Mouse (Mus musculus) retina, embryonic 14.5 days (tissue): ENCODE results near the gene Gpc5.

Source experiments
- DNase-seq: peaks from one replicate; pipeline ENCODE4 v3.0.0-alpha.2; 2015; ENCODE audit warnings: low spot score

The Gpc5 gene

DNA sequence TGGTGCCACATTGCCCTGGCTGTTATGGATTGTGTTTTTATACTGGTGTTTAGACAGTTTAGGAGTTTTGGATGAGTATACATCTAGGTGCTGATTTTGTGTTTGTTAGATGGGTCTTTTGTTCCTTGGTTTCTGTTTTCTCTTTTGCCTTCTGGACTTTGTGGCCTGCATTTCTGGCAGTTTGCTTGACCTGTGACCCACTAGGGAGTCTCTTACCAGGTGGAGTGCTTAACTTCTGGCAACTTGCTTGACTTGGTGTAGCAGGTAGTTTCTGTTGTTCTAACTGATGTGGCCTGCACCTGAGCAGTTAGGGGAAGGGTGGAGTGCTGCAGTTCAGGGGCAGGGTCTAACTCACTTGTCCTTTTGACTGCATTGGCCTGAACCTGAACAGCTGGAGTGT lies 14.3 kb downstream of the Gpc5 start:
- DNase-seq = no peak

DNA sequence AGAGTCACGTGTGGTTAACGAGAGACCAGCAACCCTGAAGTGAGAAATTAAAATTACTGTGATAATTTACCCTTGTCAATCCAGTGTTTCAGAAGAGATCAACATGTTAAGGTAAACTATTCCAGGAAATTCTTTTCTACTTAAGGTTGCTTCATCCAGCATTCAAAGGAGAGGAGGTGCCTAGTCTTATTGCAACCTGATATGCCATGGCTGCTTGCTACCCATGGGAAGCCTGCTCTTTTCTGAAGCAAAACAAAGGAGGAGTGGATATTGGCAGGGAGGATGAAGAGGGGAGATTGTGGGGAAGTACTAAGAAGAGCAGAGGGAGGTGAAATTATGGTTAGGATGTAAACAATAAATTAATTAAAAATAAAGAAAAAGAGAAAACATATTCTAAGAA lies 15.5 kb downstream of the Gpc5 start:
- DNase-seq = no peak

- DNase-seq = no peak
Measured at GRCm38 (mm10) chr14:115118626-115119025, 26.6 kb downstream of the Gpc5 start.

- no peak for DNase-seq
Measured at GRCm38 (mm10) chr14:115148821-115149220, 56.8 kb downstream of the Gpc5 start.

- DNase-seq = no peak
Measured at GRCm38 (mm10) chr14:115156597-115156996, 64.6 kb downstream of the Gpc5 start.

GRCm38 (mm10) chr14:115177322-115177836 lies 85.4 kb downstream of the Gpc5 start:
- no peak for DNase-seq

DNA sequence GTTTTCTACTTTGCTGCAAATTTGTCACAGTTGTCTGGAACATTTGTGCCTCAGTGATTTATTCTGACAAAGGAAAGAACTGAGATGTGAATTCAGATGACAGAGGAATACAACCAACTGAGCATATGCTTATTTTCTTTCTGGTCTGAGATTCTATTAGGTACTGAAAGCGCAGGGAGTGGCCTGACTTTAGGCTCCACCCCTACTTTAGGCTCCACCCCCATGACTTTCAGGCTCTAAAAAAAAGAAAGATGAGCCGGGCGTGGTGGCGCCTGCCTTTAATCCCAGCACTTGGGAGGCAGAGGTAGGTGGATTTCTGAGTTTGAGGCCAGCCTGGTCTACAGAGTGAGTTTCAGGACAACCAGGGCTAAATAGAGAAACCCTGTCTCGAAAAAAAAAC lies 87.9 kb downstream of the Gpc5 start:
- DNase-seq = no peak

DNA sequence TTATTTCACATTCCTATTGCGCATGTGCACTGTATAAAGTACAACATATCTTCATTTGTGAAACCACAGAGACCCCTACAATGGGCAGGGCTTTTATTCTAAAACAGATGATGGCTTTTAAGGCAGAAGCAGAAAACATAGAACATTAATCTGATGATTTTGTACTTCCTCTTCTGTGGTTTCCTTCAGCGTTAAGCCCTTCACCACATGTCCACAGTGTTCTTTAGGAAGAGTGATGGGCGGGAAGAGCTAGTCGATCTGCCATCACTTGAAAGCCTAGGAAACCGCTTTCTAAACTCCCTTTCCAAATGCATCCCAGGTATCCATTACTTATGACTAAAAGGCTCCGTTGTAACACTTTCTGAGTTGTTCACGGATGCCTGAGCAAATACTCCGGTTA lies 96.2 kb downstream of the Gpc5 start:
- DNase-seq = no peak

- DNase-seq = no peak
Measured at GRCm38 (mm10) chr14:115228075-115228474, 136.1 kb downstream of the Gpc5 start.

DNA sequence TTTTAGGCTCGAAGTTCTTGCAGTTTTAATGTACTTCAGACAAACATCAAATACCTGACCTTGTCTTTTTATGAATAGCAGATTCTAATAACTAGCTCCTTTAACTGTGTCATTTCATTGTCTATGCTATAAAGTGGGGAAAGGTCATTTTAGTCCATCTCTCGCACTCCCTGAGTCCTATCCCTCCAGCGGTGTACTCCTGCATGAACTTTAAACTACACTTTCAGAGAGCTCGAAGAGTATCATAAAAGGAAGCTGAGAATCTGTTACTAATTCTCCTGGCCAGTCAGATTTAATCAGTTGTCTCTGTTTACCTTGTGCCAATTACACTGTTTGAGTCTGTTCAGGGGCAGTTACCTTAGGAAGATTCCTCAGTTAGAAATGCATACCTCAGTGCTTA lies 144.4 kb downstream of the Gpc5 start:
- no peak for DNase-seq

- no peak for DNase-seq
Measured at GRCm38 (mm10) chr14:115240621-115241373, 148.8 kb downstream of the Gpc5 start.

DNA sequence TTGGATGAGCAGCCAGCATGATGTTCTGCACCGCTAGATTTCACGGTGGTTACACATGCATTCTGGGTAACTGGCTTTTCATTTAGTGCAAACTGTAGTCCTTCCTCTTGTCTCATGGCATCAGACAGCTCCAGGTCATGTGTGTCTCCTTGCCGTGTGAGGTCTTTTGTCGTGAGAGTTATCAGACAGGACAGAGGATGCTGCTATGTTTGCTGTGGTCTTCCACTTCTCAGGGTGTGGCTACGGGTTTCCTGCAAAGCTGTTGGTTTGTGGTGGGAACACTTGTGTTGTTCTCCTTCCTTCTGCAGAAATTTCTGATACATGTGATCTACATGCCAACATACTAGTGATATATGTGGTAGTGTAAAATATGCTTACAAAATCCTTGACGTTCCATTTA lies 158.5 kb downstream of the Gpc5 start:
- no peak for DNase-seq

DNA sequence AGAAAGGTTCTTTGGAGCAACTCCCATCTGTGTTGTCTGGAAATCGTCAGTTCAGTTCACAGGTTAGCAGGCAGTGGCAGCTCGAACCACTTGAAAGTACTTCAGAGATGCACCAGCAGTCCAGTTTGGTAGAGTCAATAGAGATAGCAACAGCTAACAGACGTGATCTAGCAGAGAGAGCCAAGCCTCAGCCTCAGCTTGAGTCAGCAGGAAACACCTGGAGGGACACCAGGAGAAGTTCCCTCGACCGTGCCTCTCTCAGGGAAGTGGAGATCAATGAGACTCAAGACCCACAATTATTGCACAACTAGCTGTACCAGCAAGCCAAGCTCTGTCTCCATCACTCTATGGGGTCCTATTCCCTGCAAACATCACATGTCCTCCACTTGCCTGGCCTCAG lies 159.8 kb downstream of the Gpc5 start:
- no peak for DNase-seq

- no peak for DNase-seq
Measured at GRCm38 (mm10) chr14:115253155-115253554, 161.1 kb downstream of the Gpc5 start.

DNA sequence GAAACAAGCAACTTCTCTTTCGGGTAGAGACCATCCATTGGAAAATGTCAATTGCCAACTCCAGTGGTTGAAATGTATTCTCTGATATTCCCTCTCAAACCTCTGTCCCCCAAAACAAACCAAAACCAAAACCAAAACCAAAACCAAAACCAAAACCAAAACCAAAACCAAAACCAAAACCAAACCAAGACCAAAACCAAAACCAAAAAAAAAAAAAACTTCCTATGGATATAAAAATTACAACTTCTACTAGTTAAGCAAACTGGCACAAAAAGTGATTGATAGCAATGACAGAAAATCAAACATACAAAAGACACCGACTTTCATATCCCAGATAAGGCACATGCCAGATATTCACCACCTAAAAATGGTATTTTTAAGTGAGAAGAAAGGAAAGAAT lies 161.7 kb downstream of the Gpc5 start:
- DNase-seq = no peak

DNA sequence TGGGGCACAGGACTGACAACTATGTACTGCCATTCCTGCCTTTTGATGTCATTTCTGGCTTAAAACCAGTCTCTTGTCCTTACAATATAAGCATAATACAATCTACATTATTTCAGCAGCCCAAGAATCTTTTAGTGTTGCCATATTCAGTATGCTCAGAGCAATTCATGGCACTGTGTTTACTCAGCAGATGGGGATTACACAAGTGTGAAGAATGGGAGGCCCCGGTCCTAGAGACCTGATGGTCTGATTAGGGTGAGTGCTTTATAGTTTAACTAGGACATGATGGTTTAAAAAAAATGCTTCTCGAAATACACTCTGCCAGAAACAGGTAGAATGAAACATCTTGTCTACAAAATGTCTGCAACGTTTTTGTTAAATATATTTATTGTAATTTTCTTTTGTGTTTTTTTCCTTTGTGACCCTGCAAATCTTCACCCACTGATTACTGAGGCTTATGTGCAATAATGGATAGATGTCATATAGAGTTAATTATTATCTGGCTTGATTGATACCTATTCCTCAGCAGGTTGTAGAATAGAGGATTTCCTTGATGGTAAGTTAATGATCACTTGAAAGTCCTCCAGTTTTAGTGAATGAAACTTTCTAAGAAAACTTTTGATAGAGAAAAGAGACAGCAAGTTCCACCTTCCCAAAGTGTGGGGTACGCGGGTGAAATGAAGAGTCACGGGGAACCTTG lies 177.8 kb downstream of the Gpc5 start:
- DNase-seq = no peak

GRCm38 (mm10) chr14:115270445-115270844 lies 178.4 kb downstream of the Gpc5 start:
- no peak for DNase-seq

DNA sequence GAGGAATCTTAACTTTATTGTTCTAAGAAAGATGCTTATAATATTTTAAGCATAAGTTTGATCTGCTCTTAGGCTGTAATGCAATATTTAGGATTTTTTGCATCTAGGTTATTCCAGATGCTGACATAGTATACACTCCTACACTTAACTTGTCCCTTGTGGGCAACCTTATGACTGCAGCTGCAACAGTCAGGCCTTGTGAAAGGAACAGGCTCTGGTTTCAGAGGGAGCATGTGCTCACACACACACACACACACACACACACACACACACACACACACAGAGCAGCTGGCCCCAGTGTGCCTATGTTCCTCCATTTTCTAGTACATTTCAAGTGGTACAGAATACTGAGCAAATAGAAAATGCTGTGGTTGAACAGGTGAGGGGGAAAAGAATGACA lies 190.8 kb downstream of the Gpc5 start:
- no peak for DNase-seq

DNA sequence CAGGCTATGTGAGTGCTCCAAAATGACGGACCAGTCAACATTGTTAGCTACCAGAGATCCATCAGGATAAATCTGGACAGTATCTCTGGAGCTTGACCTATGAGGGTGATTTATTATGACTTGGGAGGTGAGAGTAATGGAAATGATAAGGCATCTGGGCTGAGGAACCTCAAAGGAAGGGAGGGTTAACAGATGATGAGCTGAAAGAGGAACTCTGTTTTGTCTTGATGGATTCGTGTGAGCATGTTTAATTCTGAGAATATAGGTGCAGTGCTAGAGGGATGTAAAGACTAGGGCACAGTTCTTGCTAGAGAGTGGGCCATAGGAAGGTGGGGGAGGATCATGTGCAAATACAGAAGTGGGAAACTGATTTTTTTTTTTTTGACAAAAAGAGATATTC lies 232.2 kb downstream of the Gpc5 start:
- no peak for DNase-seq

DNA sequence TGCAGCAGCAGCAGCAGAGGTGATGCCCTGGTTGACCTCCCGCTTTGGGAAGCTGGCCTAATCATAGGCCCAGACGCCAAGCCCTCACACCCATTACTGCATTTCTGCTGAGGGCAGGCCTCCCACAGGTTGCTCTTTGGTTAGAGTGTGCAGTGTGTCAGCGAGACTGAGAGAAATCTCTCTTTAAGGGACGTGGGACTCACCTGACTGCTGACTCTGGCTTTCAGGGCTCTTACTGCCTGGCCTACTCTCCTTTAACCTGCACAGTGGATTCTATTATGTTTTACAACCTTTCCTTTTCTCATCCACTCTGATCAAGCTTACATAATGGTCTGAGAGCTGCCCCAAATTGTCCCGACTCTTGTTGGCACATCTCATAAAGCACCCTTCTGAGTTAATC lies 234.4 kb downstream of the Gpc5 start:
- DNase-seq = peak; percentile 7

- no peak for DNase-seq
Measured at GRCm38 (mm10) chr14:115339084-115339483, 247.1 kb downstream of the Gpc5 start.

GRCm38 (mm10) chr14:115342597-115342996 lies 250.6 kb downstream of the Gpc5 start:
- no peak for DNase-seq

DNA sequence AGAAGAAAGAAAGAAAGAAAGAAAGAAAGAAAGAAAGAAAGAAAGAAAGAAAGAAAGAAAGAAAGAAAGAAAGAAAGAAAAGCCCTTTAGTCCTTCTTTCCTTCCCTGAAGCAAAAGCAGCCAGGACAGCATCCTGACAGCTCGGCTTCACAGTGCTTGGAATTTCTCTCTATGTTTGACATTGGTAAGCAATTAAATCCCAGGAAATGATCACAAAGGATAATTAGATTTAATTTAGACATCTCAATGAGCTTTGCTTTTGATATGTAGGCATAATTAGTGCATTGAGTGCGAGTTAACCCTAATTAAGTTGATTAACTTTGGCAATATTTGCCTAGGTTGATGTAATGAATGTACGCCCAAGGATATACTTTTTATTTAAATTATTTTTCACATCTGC lies 257.4 kb downstream of the Gpc5 start:
- DNase-seq = no peak
